Mouse (Mus musculus): ENCODE data around the gene Nrd1.
A peak's percentile ranks its signal among the peaks of the same experiment; 100 is the strongest.

The Nrd1 gene

GRCm38 (mm10) chr4:109094269-109094668 lies 93.8 kb downstream of the Nrd1 start:
- DNase-seq (ENCODE audit: low read depth, low spot score) = no peak

GRCm38 (mm10) chr4:109098861-109099260 lies 98.4 kb downstream of the Nrd1 start:
- DNase-seq (ENCODE audit: low read depth, low spot score) = no peak

- DNase-seq (ENCODE audit: low read depth, low spot score) = no peak
Observed at GRCm38 (mm10) chr4:109102574-109102973, 102.1 kb downstream of the Nrd1 start.

- DNase-seq (ENCODE audit: low read depth, low spot score) = peak; percentile 39
Observed at GRCm38 (mm10) chr4:109103145-109103883, 102.9 kb downstream of the Nrd1 start.

GRCm38 (mm10) chr4:109105254-109105653 lies 104.8 kb downstream of the Nrd1 start:
- DNase-seq (ENCODE audit: low read depth, low spot score) = no peak

- peak; percentile 53 for DNase-seq (ENCODE audit: low read depth, low spot score)
Observed at GRCm38 (mm10) chr4:109106034-109106433, 105.6 kb downstream of the Nrd1 start.

- DNase-seq (ENCODE audit: low read depth, low spot score) = peak; percentile 32
Observed at GRCm38 (mm10) chr4:109106594-109106993, 106.1 kb downstream of the Nrd1 start.

- no peak for DNase-seq (ENCODE audit: low read depth, low spot score)
Observed at GRCm38 (mm10) chr4:109109012-109109411, 108.6 kb downstream of the Nrd1 start.

- no peak for DNase-seq (ENCODE audit: low read depth, low spot score)
Observed at GRCm38 (mm10) chr4:109109686-109110085, 109.2 kb downstream of the Nrd1 start.

GRCm38 (mm10) chr4:109110978-109111377 lies 110.5 kb downstream of the Nrd1 start:
- DNase-seq (ENCODE audit: low read depth, low spot score) = no peak
